Mouse (Mus musculus) bone marrow, adult 2 months (tissue): Measurements from ENCODE around the gene Kcnq1.

Source experiments
- CTCF ChIP-seq: fragments of 200-500 bp; IDR thresholded peaks from 2 replicates; pipeline ENCODE4 v1.5.1; 2011; ENCODE audit warnings: low read length, control low read depth; ENCODE audit not compliant: control insufficient read depth, insufficient read depth
- POLR2A ChIP-seq: fragments of 200-500 bp; IDR thresholded peaks from 2 replicates; pipeline ENCODE4 v1.6.1; 2011; ENCODE audit warnings: low read depth, mild to moderate bottlenecking, control low read depth, low read length, borderline replicate concordance; ENCODE audit not compliant: control insufficient read depth

DNA sequence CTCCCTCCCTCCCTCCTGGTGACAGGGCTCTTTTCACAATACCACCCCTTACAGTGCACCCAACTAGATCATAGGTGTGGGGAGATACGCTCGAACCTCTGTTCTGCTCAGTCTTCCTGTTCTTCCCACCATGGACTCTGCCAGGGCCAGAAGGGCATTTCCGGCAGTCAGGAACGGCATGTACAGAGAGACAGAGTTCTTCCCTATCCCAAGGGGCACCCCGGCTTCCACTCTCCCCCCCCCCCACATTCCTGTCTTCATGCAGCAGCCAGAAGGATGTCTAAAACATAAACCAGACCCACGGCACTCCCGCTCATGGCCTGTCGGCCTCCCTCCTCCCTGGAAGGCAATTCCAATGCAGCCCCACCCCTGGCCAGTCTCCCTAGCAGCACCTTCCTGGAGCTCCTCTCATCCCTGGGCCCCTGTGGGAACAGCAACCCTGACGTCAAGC lies 289.0 kb downstream of the Kcnq1 start:
- TF ChIP-seq CTCF (no peak), POLR2A (no peak)
